Mouse (Mus musculus) neural tube, embryonic 15.5 days (tissue): ENCODE measurements around the gene Prickle2. TPM values are rescaled to one million over a fixed set of nuclear protein-coding genes. Genes with fewer than 3 reads are reported as not detected.

Experiments used
- ATAC-seq: fragments of 200-750 bp; cut with Nextera tagmentation; 2 replicates; pipeline ENCODE4 v1.8.0; 2017; ENCODE audit warnings: mild to moderate bottlenecking, moderate TSS enrichment, moderate library complexity; ENCODE audit not compliant: low FRiP score
- H3K27ac ChIP-seq: fragments of 300-500 bp; sonication (generic); replicated peaks from 2 replicates; pipeline ENCODE4 v1.5.1; 2015; ENCODE audit warnings: mild to moderate bottlenecking, inconsistent platforms
- H3K27me3 ChIP-seq: fragments of 300-500 bp; sonication (generic); replicated peaks from 2 replicates; pipeline ENCODE4 v1.6.1; 2015; ENCODE audit warnings: inconsistent platforms
- H3K36me3 ChIP-seq: fragments of 300-500 bp; sonication (generic); 2 replicates; pipeline ENCODE4 v1.6.1; 2015; ENCODE audit warnings: inconsistent platforms
- H3K4me1 ChIP-seq: fragments of 300-500 bp; sonication (generic); 2 replicates; pipeline ENCODE4 v1.6.1; 2015; ENCODE audit warnings: inconsistent platforms
- H3K4me2 ChIP-seq: fragments of 300-500 bp; sonication (generic); 2 replicates; pipeline ENCODE4 v1.6.1; 2015; ENCODE audit warnings: inconsistent platforms, mild to moderate bottlenecking, moderate library complexity
- H3K4me3 ChIP-seq: fragments of 300-500 bp; sonication (generic); replicated peaks from 2 replicates; pipeline ENCODE4 v1.5.1; 2015; ENCODE audit warnings: mild to moderate bottlenecking, inconsistent platforms
- H3K9ac ChIP-seq: fragments of 300-500 bp; sonication (generic); replicated peaks from 2 replicates; pipeline ENCODE4 v1.6.1; 2015; ENCODE audit warnings: mild to moderate bottlenecking, inconsistent platforms
- H3K9me3 ChIP-seq: fragments of 300-500 bp; sonication (generic); replicated peaks from 2 replicates; pipeline ENCODE4 v1.6.1; 2016; ENCODE audit warnings: inconsistent platforms
- WGBS: fragments of 180-500 bp; shearing (Covaris S2); methylation state at CpG from one replicate; pipeline ENCODE4 v1.1.7; 2015; ENCODE audit warnings: mixed read lengths; 5-methylcytosine and 5-hydroxymethylcytosine counted together
- polyA plus RNA-seq: library from polyadenylated mRNA; unstranded; fragments of >200 nt; fragmentation: Nextera tagmentation; extraction: Ambion mirVana; gene quantifications from 2 replicates; pipeline ENCODE4 v1.2.1, GENCODE M21; 2015

Gene Prickle2
- polyA plus RNA-seq, 1 experiment from 2014 or later: 17.0 TPM

GRCm38 (mm10) chr6:92468383-92468791, 237.6 kb downstream of the Prickle2 start:
- no peaks in the 10 kb centered on the region for H3K9me3 ChIP-seq
- H3K27me3 ChIP-seq: no peaks in the 10 kb centered on the region
- no peak overlapping the region for H3K4me2 ChIP-seq
- no peak for ATAC-seq
- H3K4me3 ChIP-seq: no peak overlapping the region
- no peaks in the 10 kb centered on the region for H3K36me3 ChIP-seq
- peak overlapping the region; percentile 54; the same call in 1 of the 2 replicates for H3K27ac ChIP-seq
- H3K4me1 ChIP-seq: peaks cover 68% of the 10 kb centered on the region
- no peak overlapping the region for H3K9ac ChIP-seq
- 67% methylated on average over 3 of the region's 3 CpGs for WGBS

GRCm38 (mm10) chr6:92467343-92467742, 238.6 kb downstream of the Prickle2 start:
- H3K4me1 ChIP-seq: peaks cover 62% of the 10 kb centered on the region

GRCm38 (mm10) chr6:92465666-92466065, 240.3 kb downstream of the Prickle2 start:
- Histone ChIP-seq H3K27ac (no peak overlapping the region), H3K9ac (no peak overlapping the region), H3K36me3 (no peaks in the 10 kb centered on the region), H3K27me3 (no peaks in the 10 kb centered on the region), H3K4me1 (peaks cover 70% of the 10 kb centered on the region), H3K4me2 (no peak overlapping the region), H3K4me3 (no peak overlapping the region), H3K9me3 (no peaks in the 10 kb centered on the region)
- no peak for ATAC-seq
- 89% methylated on average over 1 of the region's 1 CpGs for WGBS

More at GRCm38 (mm10) chr6:92467343-92467742, 238.6 kb downstream of the Prickle2 start:
- no peaks in the 10 kb centered on the region for H3K36me3 ChIP-seq
- peak overlapping the region; percentile 68 for H3K27ac ChIP-seq
- H3K27me3 ChIP-seq: no peaks in the 10 kb centered on the region
- WGBS: 16% methylated on average over 2 of the region's 2 CpGs
- no peak overlapping the region for H3K4me2 ChIP-seq
- no peak overlapping the region for H3K4me3 ChIP-seq
- no peak overlapping the region for H3K9ac ChIP-seq
- peak; percentile 79 for ATAC-seq
- no peaks in the 10 kb centered on the region for H3K9me3 ChIP-seq

- Histone ChIP-seq H3K27me3 (no peaks in the 10 kb centered on the region), H3K4me1 (peaks cover 74% of the 10 kb centered on the region), H3K4me2 (no peak overlapping the region), H3K9ac (no peak overlapping the region), H3K4me3 (no peak overlapping the region), H3K36me3 (no peaks in the 10 kb centered on the region), H3K27ac (peak overlapping the region; percentile 61), H3K9me3 (no peaks in the 10 kb centered on the region)
- 54% methylated on average over 7 of the region's 7 CpGs for WGBS
- no peak for ATAC-seq
These were observed 241.1 kb downstream of the Prickle2 start for GRCm38 (mm10) chr6:92464781-92465337.

GRCm38 (mm10) chr6:92463768-92464167, 242.2 kb downstream of the Prickle2 start:
- Histone ChIP-seq H3K4me1 (peaks cover 71% of the 10 kb centered on the region), H3K4me2 (no peak overlapping the region), H3K27me3 (no peaks in the 10 kb centered on the region), H3K27ac (no peak overlapping the region), H3K36me3 (no peaks in the 10 kb centered on the region), H3K9ac (no peak overlapping the region), H3K9me3 (no peaks in the 10 kb centered on the region), H3K4me3 (no peak overlapping the region)
- 46% methylated on average over 9 of the region's 9 CpGs for WGBS
- ATAC-seq: no peak

GRCm38 (mm10) chr6:92460750-92461149, 245.2 kb downstream of the Prickle2 start:
- ATAC-seq: no peak
- Histone ChIP-seq H3K9ac (no peak overlapping the region), H3K27me3 (no peaks in the 10 kb centered on the region), H3K4me1 (peaks cover 62% of the 10 kb centered on the region), H3K27ac (peak overlapping the region; percentile 67), H3K36me3 (peaks cover 3% of the 10 kb centered on the region; the same call in 1 of the 2 replicates), H3K4me3 (no peak overlapping the region), H3K4me2 (no peak overlapping the region), H3K9me3 (no peaks in the 10 kb centered on the region)
- WGBS: 37% methylated on average over 2 of the region's 2 CpGs

- no peak overlapping the region for H3K4me2 ChIP-seq
- peaks cover 41% of the 10 kb centered on the region for H3K4me1 ChIP-seq
- WGBS: 81% methylated on average over 4 of the region's 4 CpGs
These were observed 247.9 kb downstream of the Prickle2 start for GRCm38 (mm10) chr6:92458026-92458425.

GRCm38 (mm10) chr6:92451421-92451820, 254.5 kb downstream of the Prickle2 start:
- Histone ChIP-seq H3K27me3 (no peaks in the 10 kb centered on the region), H3K9me3 (no peaks in the 10 kb centered on the region), H3K9ac (no peak overlapping the region), H3K4me2 (no peak overlapping the region), H3K27ac (no peak overlapping the region), H3K4me3 (no peak overlapping the region), H3K36me3 (0 out of 2 replicates have a peak, but pooled peaks cover under 1% of the 10 kb centered on the region), H3K4me1 (peaks cover 8% of the 10 kb centered on the region)
- no peak for ATAC-seq
- WGBS: 54% methylated on average over 1 of the region's 1 CpGs

More at GRCm38 (mm10) chr6:92458026-92458425, 247.9 kb downstream of the Prickle2 start:
- H3K27ac ChIP-seq: no peak overlapping the region
- peaks cover 3% of the 10 kb centered on the region; the same call in 1 of the 2 replicates for H3K36me3 ChIP-seq
- H3K4me3 ChIP-seq: no peak overlapping the region
- H3K27me3 ChIP-seq: no peaks in the 10 kb centered on the region
- no peaks in the 10 kb centered on the region for H3K9me3 ChIP-seq
- no peak for ATAC-seq
- H3K9ac ChIP-seq: no peak overlapping the region

GRCm38 (mm10) chr6:92449956-92450355, 256.0 kb downstream of the Prickle2 start:
- H3K4me1 ChIP-seq: peaks cover 8% of the 10 kb centered on the region
- no peak overlapping the region for H3K9ac ChIP-seq
- 90% methylated on average over 1 of the region's 1 CpGs for WGBS
- ATAC-seq: no peak
- H3K9me3 ChIP-seq: no peaks in the 10 kb centered on the region
- no peak overlapping the region for H3K4me2 ChIP-seq
- H3K27me3 ChIP-seq: no peaks in the 10 kb centered on the region
- H3K27ac ChIP-seq: no peak overlapping the region
- H3K4me3 ChIP-seq: no peak overlapping the region
- H3K36me3 ChIP-seq: 0 out of 2 replicates have a peak, but pooled peaks cover 4% of the 10 kb centered on the region

GRCm38 (mm10) chr6:92446662-92447061, 259.3 kb downstream of the Prickle2 start:
- 82% methylated on average over 3 of the region's 3 CpGs for WGBS
- Histone ChIP-seq H3K4me2 (no peak overlapping the region), H3K4me3 (no peak overlapping the region), H3K27ac (no peak overlapping the region), H3K9ac (no peak overlapping the region), H3K27me3 (no peaks in the 10 kb centered on the region), H3K4me1 (peaks cover 5% of the 10 kb centered on the region), H3K9me3 (no peaks in the 10 kb centered on the region), H3K36me3 (0 out of 2 replicates have a peak, but pooled peaks cover 4% of the 10 kb centered on the region)
- ATAC-seq: no peak

- Histone ChIP-seq H3K4me1 (peaks cover 4% of the 10 kb centered on the region; the same call in 1 of the 2 replicates), H3K27me3 (no peaks in the 10 kb centered on the region), H3K4me2 (no peak overlapping the region), H3K4me3 (no peak overlapping the region), H3K36me3 (0 out of 2 replicates have a peak, but pooled peaks cover under 1% of the 10 kb centered on the region), H3K9me3 (no peaks in the 10 kb centered on the region), H3K27ac (no peak overlapping the region), H3K9ac (no peak overlapping the region)
- WGBS: 68% methylated on average over 3 of the region's 3 CpGs
- ATAC-seq: no peak
These were observed 264.8 kb downstream of the Prickle2 start for GRCm38 (mm10) chr6:92441205-92441604.

GRCm38 (mm10) chr6:92440251-92440650, 265.7 kb downstream of the Prickle2 start:
- Histone ChIP-seq H3K27me3 (no peaks in the 10 kb centered on the region), H3K4me1 (peaks cover 4% of the 10 kb centered on the region; the same call in 1 of the 2 replicates), H3K27ac (no peak overlapping the region), H3K4me3 (no peak overlapping the region), H3K4me2 (no peak overlapping the region), H3K9me3 (no peaks in the 10 kb centered on the region), H3K36me3 (no peaks in the 10 kb centered on the region), H3K9ac (no peak overlapping the region)
- 55% methylated on average over 3 of the region's 3 CpGs for WGBS
- no peak for ATAC-seq
